Mouse (Mus musculus): ENCODE data around the gene Rag1.

Rag1 gene

GRCm38 (mm10) chr2:101638979-101639839, 10.1 kb downstream of the Rag1 start:
- DNase-seq: peak; percentile 63

DNA sequence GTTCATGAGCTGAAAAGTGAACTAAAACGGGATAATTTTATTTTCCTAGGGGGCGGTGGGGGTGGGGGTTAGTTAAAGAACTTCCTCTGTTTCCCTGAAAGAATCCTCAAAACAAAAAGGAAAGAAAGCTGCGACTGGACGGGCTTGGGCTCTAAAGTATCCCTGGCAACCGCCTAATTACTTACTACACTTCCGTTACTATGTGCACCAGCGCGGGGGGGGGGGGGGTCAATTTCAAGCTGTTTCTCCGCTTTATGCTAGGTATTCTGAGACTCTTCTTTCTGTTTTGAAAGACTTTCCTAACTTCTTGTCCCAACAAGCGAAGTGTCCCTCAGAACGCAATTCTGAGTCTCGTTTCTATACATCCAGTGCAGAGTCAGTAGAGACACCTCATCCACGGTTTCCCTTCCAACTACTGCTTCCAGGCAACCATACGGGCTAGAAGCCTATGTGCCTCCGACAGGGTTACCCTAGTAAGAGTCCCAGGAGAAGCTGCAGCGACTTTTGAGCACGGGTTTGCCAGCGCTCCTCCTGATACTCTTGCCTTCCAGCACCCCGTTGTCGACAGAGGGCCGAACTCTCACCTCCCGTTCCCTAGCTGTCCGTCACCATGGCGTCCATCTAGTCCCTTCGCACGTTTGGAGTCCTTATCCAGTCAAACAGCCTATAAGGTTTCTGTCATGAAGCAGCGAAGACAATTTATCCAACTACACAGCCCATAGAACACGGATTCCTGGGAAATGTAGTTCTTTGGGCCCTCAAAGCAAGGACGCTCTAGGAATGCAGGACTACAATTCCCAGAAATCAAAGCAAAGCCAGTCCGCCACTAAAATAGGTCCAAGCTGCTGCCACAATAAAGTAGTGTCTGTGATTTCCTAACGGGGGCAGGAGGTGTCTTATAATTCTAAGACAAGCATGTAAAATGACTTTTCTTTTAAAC, 20.7 kb downstream of the Rag1 start:
- peak; percentile 95 for DNase-seq

GRCm38 (mm10) chr2:101627227-101627626, 22.1 kb downstream of the Rag1 start:
- DNase-seq: no peak

DNA sequence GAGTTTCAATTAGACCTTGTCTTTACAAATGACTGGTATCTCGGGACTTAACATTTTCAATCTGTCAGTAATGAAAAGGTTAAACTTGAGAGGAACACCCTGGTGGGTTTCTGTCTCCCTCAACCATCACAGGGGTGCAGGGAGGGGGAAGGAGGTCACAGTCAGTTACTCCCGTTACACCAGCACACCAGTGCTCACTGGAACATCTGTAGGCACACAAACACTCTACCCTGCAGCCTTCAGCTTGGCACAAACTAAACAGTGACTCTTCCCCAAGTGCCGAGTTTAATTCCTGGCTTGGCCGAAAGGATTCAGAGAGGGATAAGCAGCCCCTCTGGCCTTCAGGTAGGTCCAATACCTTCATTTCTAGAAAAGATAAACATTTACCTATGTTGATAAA, 24.8 kb downstream of the Rag1 start, which contains the start of gene Rag2:
TSS of gene Rag2 (plus strand) at position 193 of the 400 bp plus-strand sequence.
- DNase-seq: no peak

- DNase-seq: no peak
Observed at GRCm38 (mm10) chr2:101624011-101624410, 25.3 kb downstream of the Rag1 start.

DNA sequence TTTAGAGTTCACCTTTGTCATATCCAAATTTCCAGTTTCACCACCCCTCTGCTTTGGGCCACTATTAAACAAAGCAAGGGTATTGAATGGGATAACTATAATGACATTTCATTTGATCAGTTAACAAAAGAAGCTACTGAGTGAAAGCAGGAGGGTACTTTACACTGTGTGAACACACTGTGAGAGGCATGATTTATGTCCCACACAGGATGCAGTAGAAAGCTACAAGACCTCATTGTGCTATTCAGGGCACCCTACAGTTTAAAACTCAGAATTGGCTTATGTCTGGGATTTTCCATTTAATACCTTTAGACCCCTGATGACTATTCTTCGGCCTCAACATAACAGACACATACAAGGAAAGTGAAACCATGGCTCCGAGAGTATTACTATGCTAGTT, 26.3 kb downstream of the Rag1 start:
- no peak for DNase-seq

GRCm38 (mm10) chr2:101621611-101622010, 27.7 kb downstream of the Rag1 start:
- DNase-seq: no peak

GRCm38 (mm10) chr2:101620899-101621298, 28.4 kb downstream of the Rag1 start:
- no peak for DNase-seq

DNA sequence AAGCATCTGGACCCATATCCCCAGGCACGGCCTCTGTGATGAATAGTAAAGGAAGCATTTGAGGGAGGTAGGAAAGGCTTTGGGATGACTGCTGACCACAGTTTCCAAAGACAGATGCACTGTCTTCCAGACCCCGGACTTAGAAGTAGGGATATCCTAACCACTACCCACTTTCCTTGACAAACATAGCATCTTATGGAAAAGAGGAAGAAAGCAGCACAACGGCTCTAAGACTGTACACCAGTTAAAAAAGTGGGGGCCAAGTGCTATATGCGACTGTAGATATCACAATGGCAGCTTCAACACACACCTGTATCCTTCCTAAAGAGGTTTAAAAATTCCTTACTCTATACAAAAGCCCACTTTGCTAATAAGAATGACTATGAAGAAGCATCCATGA, 30.9 kb downstream of the Rag1 start:
- no peak for DNase-seq

GRCm38 (mm10) chr2:101615464-101616305, 33.6 kb downstream of the Rag1 start:
- no peak for DNase-seq

DNA sequence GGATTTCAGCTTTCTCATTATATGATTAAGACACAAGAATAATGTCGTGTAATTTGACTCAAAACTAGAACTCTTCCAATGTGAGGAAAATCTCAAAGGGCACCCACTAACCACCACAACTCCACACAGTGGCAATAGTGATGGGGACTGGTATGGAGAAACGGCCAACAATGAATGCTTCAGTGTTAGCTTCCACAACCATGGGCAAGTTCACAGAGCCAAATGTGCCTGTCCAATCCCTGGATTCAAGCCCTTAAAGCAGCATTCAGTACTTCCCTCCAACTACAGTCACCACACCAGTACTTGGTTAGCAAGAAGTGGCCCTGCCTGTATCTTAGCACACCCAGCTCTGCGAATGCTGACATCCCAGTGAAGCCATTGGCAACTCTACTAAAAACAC, 38.4 kb downstream of the Rag1 start:
- no peak for DNase-seq

- DNase-seq: peak; percentile 34
Observed at GRCm38 (mm10) chr2:101608232-101608894, 40.9 kb downstream of the Rag1 start.

DNA sequence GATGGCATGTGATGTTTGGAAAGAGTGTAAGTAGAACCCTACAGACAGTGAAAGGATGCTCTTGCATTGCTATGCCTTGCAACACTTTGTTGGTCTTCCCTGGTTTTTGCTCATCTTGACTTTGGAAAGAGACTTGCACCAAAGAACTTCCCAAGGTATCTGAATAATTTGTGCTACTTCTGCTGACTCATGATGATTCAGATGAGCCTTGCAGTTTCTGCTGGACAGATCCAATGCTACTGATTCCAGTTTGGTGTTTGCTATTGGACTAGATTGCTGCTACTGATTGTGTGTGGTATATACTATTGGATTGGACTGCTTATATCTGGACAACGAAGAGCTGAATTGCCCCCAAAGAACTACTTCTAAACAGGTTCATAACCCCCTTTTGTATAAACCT, 46.2 kb downstream of the Rag1 start:
- DNase-seq: no peak

- peak; percentile 63 for DNase-seq
Observed at GRCm38 (mm10) chr2:101600703-101601102, 48.6 kb downstream of the Rag1 start.

DNA sequence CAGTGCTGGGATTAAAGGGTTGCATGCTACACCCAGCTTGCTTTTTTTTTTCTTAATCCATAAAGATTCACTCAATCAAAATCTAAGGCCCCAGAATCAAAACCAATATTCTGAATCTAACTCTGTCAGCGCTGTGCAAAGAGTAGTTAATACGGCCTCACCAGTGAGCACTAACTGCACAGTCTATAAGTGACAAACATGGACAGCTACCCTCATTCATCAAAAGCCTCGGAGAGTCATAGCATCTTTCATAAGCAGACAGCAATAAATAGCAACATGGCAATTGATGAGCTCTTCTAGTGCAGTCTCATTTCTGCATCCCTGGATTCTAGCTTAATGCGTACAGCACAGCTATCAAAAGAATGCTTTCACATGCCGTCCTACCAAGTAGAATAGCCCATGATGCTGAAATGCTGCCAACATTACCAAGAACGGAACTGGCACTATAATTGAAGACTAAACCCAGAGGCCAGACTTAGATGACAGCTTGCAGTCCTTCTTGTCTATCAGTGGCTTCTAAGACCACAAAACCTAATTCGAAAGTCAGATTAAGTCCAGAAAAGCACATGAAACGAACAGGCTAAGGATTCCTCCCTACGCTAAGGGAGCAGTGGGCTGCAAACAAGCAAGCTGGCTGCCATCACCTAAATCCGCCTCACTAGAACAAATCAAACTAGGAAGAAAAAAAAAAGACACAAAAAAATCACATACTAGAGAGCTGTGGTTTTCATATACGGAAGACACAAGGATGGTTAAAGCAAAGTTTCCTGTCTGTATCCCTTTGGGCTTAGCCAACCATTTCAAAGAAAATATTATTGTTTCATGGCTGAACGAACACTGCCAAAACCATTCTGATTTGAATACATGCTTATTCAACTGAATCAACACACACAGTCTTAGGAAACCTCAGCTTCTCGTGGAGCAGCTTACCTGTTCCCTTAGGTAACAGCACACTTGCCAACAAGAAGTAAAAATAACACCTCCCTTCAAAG, 50.8 kb downstream of the Rag1 start:
- no peak for DNase-seq

DNA sequence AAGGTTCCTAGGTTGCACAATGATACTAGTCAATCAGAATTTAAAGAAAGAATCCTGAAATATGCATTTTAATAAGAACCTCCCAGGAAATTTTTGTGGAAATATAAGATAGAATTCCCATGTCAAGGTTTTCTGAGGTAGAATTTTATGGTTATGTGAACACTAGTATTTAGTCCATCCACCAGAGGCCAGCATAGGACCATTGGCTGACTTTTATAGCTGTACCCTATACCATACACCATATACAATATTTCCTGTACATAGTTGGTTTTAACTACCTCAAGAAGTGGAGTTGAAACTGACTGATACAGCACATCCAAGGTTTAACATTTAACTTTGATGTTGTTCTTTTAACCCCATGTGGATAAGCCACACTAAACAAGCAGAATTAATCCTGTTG, 52.1 kb downstream of the Rag1 start:
- DNase-seq: peak; percentile 25

DNA sequence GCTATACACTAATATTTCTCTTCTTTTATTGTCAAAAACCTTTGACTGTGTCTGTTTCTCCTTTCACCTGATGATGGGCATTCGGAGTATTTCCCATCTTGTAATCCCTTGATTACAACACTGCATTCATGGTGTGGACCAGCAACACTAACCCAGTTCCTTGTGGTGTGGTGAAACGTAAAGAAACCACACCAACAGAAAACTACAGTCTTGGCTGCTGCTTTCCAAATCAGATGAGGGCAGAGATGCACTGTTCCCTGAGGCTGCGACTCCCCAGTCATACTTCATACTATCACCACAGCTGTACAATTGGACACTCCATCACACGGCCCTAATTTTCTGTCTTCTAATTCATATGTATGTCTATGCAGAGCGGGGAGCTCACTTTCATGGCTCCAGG, 54.6 kb downstream of the Rag1 start:
- no peak for DNase-seq

DNA sequence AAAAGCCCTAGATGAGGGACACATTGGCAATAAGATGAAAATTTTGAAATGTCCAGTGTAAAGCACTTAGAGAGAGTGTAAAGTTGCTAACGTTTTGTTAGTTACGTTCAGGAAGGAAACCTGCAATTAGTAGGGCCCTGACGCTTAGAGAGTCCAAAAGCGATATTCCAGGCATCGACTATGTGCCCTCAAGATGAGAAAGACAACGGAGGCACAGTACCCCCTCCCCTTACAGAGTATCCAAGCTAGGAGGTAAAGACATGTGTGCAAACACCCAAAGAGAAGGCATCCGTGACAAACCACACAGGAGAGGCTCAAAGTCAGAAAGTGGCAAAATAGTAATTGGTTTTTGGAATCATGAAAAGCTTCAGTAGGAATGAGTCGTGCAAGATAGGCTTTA, 56.4 kb downstream of the Rag1 start:
- no peak for DNase-seq

- peak; percentile 65 for DNase-seq
Observed at GRCm38 (mm10) chr2:101592023-101592841, 57.1 kb downstream of the Rag1 start.

- DNase-seq: peak; percentile 29
Observed at GRCm38 (mm10) chr2:101591356-101591755, 57.9 kb downstream of the Rag1 start.
